ENCODE assay signal across 7 mouse cellular contexts in the genomic region with DNA sequence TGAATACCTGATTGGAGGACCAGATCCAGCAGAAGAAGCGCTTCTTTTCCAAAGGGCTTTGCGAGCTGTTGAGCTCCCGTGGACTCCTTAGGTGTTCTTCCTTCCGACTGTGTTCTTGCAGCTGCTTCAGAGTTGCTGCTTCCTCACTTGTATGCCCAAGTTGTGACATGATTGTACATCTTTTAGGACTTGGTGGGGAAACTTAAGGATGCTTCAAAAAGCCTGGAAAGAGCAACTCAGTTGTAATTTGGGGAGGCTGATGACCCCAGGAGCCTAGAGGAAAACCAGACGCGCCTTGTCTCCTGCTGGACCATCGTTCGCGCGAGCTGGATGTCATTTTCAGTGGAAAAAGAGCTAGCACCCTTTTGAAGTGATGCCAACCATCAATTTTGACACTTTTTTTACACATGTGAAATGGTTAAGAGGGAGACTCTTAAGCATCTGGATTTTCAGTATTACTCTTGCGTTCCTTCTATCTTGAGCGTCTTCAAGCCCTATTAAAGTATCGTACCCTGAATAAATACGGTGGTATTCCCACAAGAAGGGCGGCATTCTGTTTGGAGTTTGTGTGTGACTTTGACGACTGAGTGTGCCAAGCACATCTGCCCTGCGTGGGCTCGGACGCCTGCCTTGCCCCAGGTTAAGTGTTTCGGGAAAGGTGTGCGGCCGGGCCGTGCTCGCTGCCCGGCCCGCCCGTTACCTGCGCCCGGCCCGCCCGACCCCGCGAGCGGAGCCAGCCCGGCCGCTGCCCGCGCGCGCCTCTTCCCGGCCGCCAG. TPM values are rescaled to one million over a fixed set of nuclear protein-coding genes. Genes with fewer than 3 reads are reported as not detected.
A peak's percentile ranks its signal among the peaks of the same experiment; 100 is the strongest.
DNase-seq lines count a peak whose midpoint lies in the region; ATAC-seq lines count a peak whose summit lies in the region.

No protein-coding gene starts in this region.

- no peaks in the 10 kb centered on the region for H3K36me3 ChIP-seq in lung, embryonic 16.5 days (ENCODE audit: control insufficient read depth, insufficient read depth, low read length)
- no peaks in the 10 kb centered on the region for H3K36me3 ChIP-seq in embryonic facial prominence, embryonic 13.5 days
- no peaks in the 10 kb centered on the region for H3K36me3 ChIP-seq in limb, embryonic 12.5 days

- DNase-seq in lung, adult 18-20 months: no peak
- DNase-seq in retina, embryonic 14.5 days (ENCODE audit: low spot score): peak; percentile 35
- no peak for DNase-seq in spleen, postnatal 36 days (ENCODE audit: low spot score in 2 of 2)
- no peak for DNase-seq in gastrocnemius, postnatal 14 days

- H3K27me3 ChIP-seq in lung, embryonic 16.5 days (ENCODE audit: control insufficient read depth, insufficient read depth, low read depth, low read length): peaks cover 5% of the 10 kb centered on the region
- H3K27me3 ChIP-seq in embryonic facial prominence, embryonic 13.5 days: peaks cover 27% of the 10 kb centered on the region
- H3K27me3 ChIP-seq in limb, embryonic 12.5 days: peaks cover 27% of the 10 kb centered on the region

- intact Hi-C loops in gastrocnemius, postnatal 14 days (cut with DNase I; ENCODE audit: low total_unique reads): loop anchor here (10.0 kb wide), 1 partner anchor 89 kb away; no protein-coding TSS in a partner anchor

- H3K4me2 ChIP-seq in lung, embryonic 16.5 days (ENCODE audit: low read depth, low read length): peak overlapping the region; percentile 87
- peak overlapping the region; percentile 83 for H3K4me2 ChIP-seq in embryonic facial prominence, embryonic 13.5 days
- H3K4me2 ChIP-seq in limb, embryonic 12.5 days: peak overlapping the region; percentile 77

- peak overlapping the region; percentile 84 for H3K4me3 ChIP-seq in lung, embryonic 16.5 days (ENCODE audit: low read length)
- H3K4me3 ChIP-seq in embryonic facial prominence, embryonic 13.5 days: peak overlapping the region; percentile 77
- H3K4me3 ChIP-seq in limb, embryonic 12.5 days (replicated peaks): peak overlapping the region; percentile 80

- ATAC-seq in lung, embryonic 16.5 days (ENCODE audit: low read depth): no peak
- no peak for ATAC-seq in embryonic facial prominence, embryonic 13.5 days (ENCODE audit: insufficient number of reproducible peaks, insufficient read depth, low FRiP score, low TSS enrichment, low read depth)
- ATAC-seq in limb, embryonic 12.5 days (ENCODE audit: insufficient number of reproducible peaks, insufficient read depth, low FRiP score, low TSS enrichment, low read depth): no peak

- peak overlapping the region; percentile 94 for H3K27ac ChIP-seq in lung, embryonic 16.5 days (ENCODE audit: low read length)
- peak overlapping the region; percentile 91 for H3K27ac ChIP-seq in embryonic facial prominence, embryonic 13.5 days
- peak overlapping the region; percentile 50 for H3K27ac ChIP-seq in limb, embryonic 12.5 days

- peak overlapping the region; percentile 94 for H3K9ac ChIP-seq in lung, embryonic 16.5 days (ENCODE audit: low read length)
- H3K9ac ChIP-seq in embryonic facial prominence, embryonic 13.5 days: peak overlapping the region; percentile 91
- H3K9ac ChIP-seq in limb, embryonic 12.5 days (replicated peaks): peak overlapping the region; percentile 91

- peaks cover 16% of the 10 kb centered on the region for H3K4me1 ChIP-seq in lung, embryonic 16.5 days (replicated peaks; ENCODE audit: control insufficient read depth, insufficient read depth, low read length)
- peaks cover 28% of the 10 kb centered on the region for H3K4me1 ChIP-seq in embryonic facial prominence, embryonic 13.5 days
- H3K4me1 ChIP-seq in limb, embryonic 12.5 days (replicated peaks): peaks cover 36% of the 10 kb centered on the region

- H3K9me3 ChIP-seq in lung, embryonic 16.5 days (ENCODE audit: control insufficient read depth, low read length): no peaks in the 10 kb centered on the region
- H3K9me3 ChIP-seq in embryonic facial prominence, embryonic 13.5 days: no peaks in the 10 kb centered on the region
- H3K9me3 ChIP-seq in limb, embryonic 12.5 days: no peaks in the 10 kb centered on the region

- WGBS in lung, embryonic 16.5 days: 31% methylated on average over 23 of the region's 42 CpGs
- 8% methylated on average over 42 of the region's 42 CpGs for WGBS in embryonic facial prominence, embryonic 13.5 days
- WGBS in limb, embryonic 12.5 days: 4% methylated on average over 42 of the region's 42 CpGs

RNA-seq across cellular contexts. Expression of a gene that starts 0.9 kb away (rescaled TPM):
- 20.8 TPM in 2 replicates for polyA plus RNA-seq in lung, embryonic 16.5 days (2015; fragmentation: Nextera tagmentation; extraction: Ambion mirVana)
- polyA plus RNA-seq in embryonic facial prominence, embryonic 13.5 days (2015; fragmentation: Nextera tagmentation; extraction: Ambion mirVana): 27.6 and 28.8 TPM in 2 replicates
- polyA plus RNA-seq in limb, embryonic 12.5 days (2016; fragmentation: Nextera tagmentation; extraction: Ambion mirVana): 29.3 and 33.4 TPM in 2 replicates
- total RNA-seq in gastrocnemius, postnatal 14 days (2021): 10 to 100 TPM; 25.9 to 28.9 TPM

RNA-seq across cellular contexts. Expression of a gene that starts 3.7 kb away (rescaled TPM):
- polyA plus RNA-seq in lung, embryonic 16.5 days (2015; fragmentation: Nextera tagmentation; extraction: Ambion mirVana): 201 and 219 TPM in 2 replicates
- 238 and 240 TPM in 2 replicates for polyA plus RNA-seq in embryonic facial prominence, embryonic 13.5 days (2015; fragmentation: Nextera tagmentation; extraction: Ambion mirVana)
- polyA plus RNA-seq in limb, embryonic 12.5 days (2016; fragmentation: Nextera tagmentation; extraction: Ambion mirVana): 207 and 225 TPM in 2 replicates
- total RNA-seq in gastrocnemius, postnatal 14 days (2021): 100 to 1,000 TPM in 1 of 2 experiments, 10 to 100 TPM in 1; 96.1 to 104 TPM

RNA-seq across cellular contexts. Expression of a gene that starts 18.0 kb away (rescaled TPM):
- polyA plus RNA-seq in lung, embryonic 16.5 days (2015; fragmentation: Nextera tagmentation; extraction: Ambion mirVana): 0.15 TPM in 1 of 2 replicates, not detected in the other
- 0.11 TPM in 1 of 2 replicates, not detected in the other for polyA plus RNA-seq in embryonic facial prominence, embryonic 13.5 days (2015; fragmentation: Nextera tagmentation; extraction: Ambion mirVana)
- polyA plus RNA-seq in limb, embryonic 12.5 days (2016; fragmentation: Nextera tagmentation; extraction: Ambion mirVana): 0.21 TPM in 1 of 2 replicates, not detected in the other
- under 1 TPM in 1 of 2 experiments, not detected in 1; 0.62 TPM for total RNA-seq in gastrocnemius, postnatal 14 days (2021)
